Mouse (Mus musculus): Measurements from ENCODE around the gene Copg1. TPM values are rescaled to one million over a fixed set of nuclear protein-coding genes. Genes with fewer than 3 reads are reported as not detected.
"Not testable (repeated sequence)": the region's sequence is repeated elsewhere in the genome, so short reads cannot be mapped to it uniquely, and the experiment has no call there.

The Copg1 gene
- polyA plus RNA-seq, 1 experiment from 2014 or later, result 190 TPM

DNA sequence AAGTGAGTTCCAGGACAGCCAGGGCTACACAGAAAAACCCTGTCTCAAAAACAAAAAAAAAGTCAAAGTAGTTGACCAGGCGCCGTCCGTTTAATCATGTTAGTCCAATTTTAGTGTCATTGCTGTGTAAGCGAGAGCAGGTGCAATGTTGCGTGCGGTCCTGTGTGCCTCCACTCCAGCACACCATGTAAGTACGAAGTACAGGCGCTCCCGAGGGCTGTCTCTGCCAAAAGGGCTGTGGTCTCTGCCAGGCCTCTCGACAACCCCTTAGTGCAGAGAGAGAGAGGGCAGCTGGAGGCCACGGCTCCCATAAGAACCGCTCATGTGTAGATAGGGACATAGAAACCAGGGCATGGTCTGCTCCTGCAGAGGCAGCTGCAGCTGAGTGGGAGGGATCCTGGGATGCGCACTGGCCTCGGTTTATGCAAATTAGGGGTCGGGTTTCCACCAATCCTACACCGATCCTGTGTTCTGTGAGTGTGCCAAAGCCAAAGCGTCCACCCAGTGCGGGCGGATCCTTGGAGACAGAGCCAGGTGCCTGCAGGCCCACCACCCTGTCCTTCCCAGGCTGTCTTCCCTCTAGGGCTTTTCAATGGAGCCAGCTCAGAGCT is 49.7 kb downstream of the Copg1 start:
- 32% methylated on average over 19 of the region's 19 CpGs for WGBS
- Histone ChIP-seq H3K4me1 (ENCODE audit: insufficient read depth, low read length) (peaks cover 6% of the 10 kb centered on the region; the same call in 1 of the 2 replicates), H3K27me3 (ENCODE audit: insufficient read depth, low read length) (no peaks in the 10 kb centered on the region), H3K9ac (replicated peaks; ENCODE audit: low read length) (no peak overlapping the region), H3K36me3 (ENCODE audit: insufficient read depth, low read length) (peaks cover 40% of the 10 kb centered on the region), H3K27ac (ENCODE audit: low read length) (peak overlapping the region; percentile 76), H3K9me3 (ENCODE audit: low read length) (no peaks in the 10 kb centered on the region), H3K4me2 (replicated peaks; ENCODE audit: low read depth, low read length) (0 out of 2 replicates have a peak overlapping the region, but pooled peaks have one; percentile 23), H3K4me3 (ENCODE audit: low read length) (no peak overlapping the region)
- ATAC-seq (ENCODE audit: low FRiP score, low TSS enrichment), result peak; percentile 99

DNA sequence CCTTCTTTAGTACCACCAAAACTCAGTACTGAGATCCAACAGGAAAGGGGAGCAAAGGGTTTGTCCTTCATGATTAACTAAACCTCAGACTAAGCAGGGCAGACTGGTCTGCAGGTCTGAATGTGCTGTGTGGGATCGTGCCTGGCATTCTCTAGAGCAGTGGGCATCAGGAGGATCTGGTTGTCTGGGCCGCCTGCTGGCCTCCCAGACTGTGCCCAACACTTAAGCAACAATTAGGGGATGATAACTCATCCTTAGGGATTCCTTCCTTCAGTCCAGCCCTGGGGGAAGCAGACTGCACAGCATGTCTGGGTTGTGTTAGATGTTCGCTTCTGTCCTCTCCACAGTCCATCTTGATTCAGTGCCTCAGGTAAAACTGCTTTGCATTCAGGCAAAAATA is 51.3 kb downstream of the Copg1 start:
- H3K27ac ChIP-seq (ENCODE audit: low read length), result no peak overlapping the region
- no peak overlapping the region for H3K9ac ChIP-seq (replicated peaks; ENCODE audit: low read length)
- no peak overlapping the region for H3K4me3 ChIP-seq (ENCODE audit: low read length)
- ATAC-seq (ENCODE audit: low FRiP score, low TSS enrichment), result no peak
- H3K27me3 ChIP-seq (ENCODE audit: insufficient read depth, low read length), result no peaks in the 10 kb centered on the region
- no peaks in the 10 kb centered on the region for H3K9me3 ChIP-seq (ENCODE audit: low read length)
- H3K4me1 ChIP-seq (ENCODE audit: insufficient read depth, low read length), result peaks cover 6% of the 10 kb centered on the region; the same call in 1 of the 2 replicates
- 91% methylated on average over 3 of the region's 3 CpGs for WGBS
- H3K4me2 ChIP-seq (replicated peaks; ENCODE audit: low read depth, low read length), result no peak overlapping the region
- peaks cover 24% of the 10 kb centered on the region for H3K36me3 ChIP-seq (ENCODE audit: insufficient read depth, low read length)

DNA sequence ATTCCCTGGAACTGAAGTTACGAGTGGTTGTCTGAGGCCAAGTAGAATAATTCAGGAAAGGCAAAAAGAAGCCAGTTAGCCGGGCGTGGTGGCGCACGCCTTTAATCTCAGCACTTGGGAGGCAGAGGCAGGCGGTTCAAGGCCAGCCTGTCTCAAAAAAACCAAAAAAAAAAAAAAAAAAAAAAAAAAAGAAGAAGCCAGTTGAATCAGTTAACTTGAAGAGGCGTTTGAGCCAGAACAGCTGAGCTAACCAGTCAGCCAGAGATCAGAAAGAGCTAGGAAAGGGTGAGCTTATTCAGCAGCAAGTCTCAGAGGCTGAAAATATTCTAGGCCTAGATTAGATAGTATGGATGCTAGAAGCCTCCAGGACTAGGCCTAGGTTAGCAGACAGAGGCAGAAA is 54.6 kb downstream of the Copg1 start:
- H3K4me2 ChIP-seq (replicated peaks; ENCODE audit: low read depth, low read length), result no peak overlapping the region
- H3K4me1 ChIP-seq (ENCODE audit: insufficient read depth, low read length), result peaks cover 6% of the 10 kb centered on the region; the same call in 1 of the 2 replicates
- 85% methylated on average over 7 of the region's 7 CpGs for WGBS
- H3K9me3 ChIP-seq (ENCODE audit: low read length), result 0 out of 2 replicates have a peak, but pooled peaks cover 2% of the 10 kb centered on the region
- no peak for ATAC-seq (ENCODE audit: low FRiP score, low TSS enrichment)
- no peak overlapping the region for H3K9ac ChIP-seq (replicated peaks; ENCODE audit: low read length)
- H3K4me3 ChIP-seq (ENCODE audit: low read length), result no peak overlapping the region
- no peak overlapping the region for H3K27ac ChIP-seq (ENCODE audit: low read length)
- H3K27me3 ChIP-seq (ENCODE audit: insufficient read depth, low read length), result no peaks in the 10 kb centered on the region
- H3K36me3 ChIP-seq (ENCODE audit: insufficient read depth, low read length), result no peaks in the 10 kb centered on the region

- not testable (repeated sequence) for H3K4me2 ChIP-seq (replicated peaks; ENCODE audit: low read depth, low read length); H3K4me3 ChIP-seq (ENCODE audit: low read length); H3K9ac ChIP-seq (replicated peaks; ENCODE audit: low read length); H3K36me3 ChIP-seq (ENCODE audit: insufficient read depth, low read length); ATAC-seq (ENCODE audit: low FRiP score, low TSS enrichment); H3K27me3 ChIP-seq (ENCODE audit: insufficient read depth, low read length); H3K4me1 ChIP-seq (ENCODE audit: insufficient read depth, low read length); H3K27ac ChIP-seq (ENCODE audit: low read length)
- 72% methylated on average over 4 of the region's 4 CpGs for WGBS
- H3K9me3 ChIP-seq (ENCODE audit: low read length), result peaks cover 13% of the 10 kb centered on the region; the same call in 1 of the 2 replicates
These were observed 74.8 kb downstream of the Copg1 start for GRCm38 (mm10) chr6:87962457-87962856.

Other genes starting within 250 kb of the Copg1 start
- 18.1 and 18.7 TPM in 2 replicates for gene Aplf, start 215.6 kb upstream of the Copg1 start, polyA plus RNA-seq (2015; fragmentation: Nextera tagmentation; extraction: Ambion mirVana)
- 1.4 and 2.0 TPM in 2 replicates for gene Efcc1, start 156.9 kb upstream of the Copg1 start, polyA plus RNA-seq (2015; fragmentation: Nextera tagmentation; extraction: Ambion mirVana)
- 1.0 and 1.6 TPM in 2 replicates for gene Gp9, start 109.7 kb upstream of the Copg1 start, polyA plus RNA-seq (2015; fragmentation: Nextera tagmentation; extraction: Ambion mirVana)
- gene Rab43, start 75.7 kb upstream of the Copg1 start, polyA plus RNA-seq (2015; fragmentation: Nextera tagmentation; extraction: Ambion mirVana), result 10.9 and 14.7 TPM in 2 replicates
- 2.7 and 5.2 TPM in 2 replicates for gene Gm45140, start 52.0 kb upstream of the Copg1 start, polyA plus RNA-seq (2015; fragmentation: Nextera tagmentation; extraction: Ambion mirVana)
- 41.3 and 49.3 TPM in 2 replicates for gene Isy1, start 49.0 kb upstream of the Copg1 start, polyA plus RNA-seq (2015; fragmentation: Nextera tagmentation; extraction: Ambion mirVana)
- 1,037 and 1,064 TPM in 2 replicates for gene Cnbp, start 36.7 kb upstream of the Copg1 start, polyA plus RNA-seq (2015; fragmentation: Nextera tagmentation; extraction: Ambion mirVana)
- 62.5 and 67.1 TPM in 2 replicates for gene Hmces, start 26.1 kb downstream of the Copg1 start, polyA plus RNA-seq (2015; fragmentation: Nextera tagmentation; extraction: Ambion mirVana)
- 12.6 and 13.3 TPM in 2 replicates for gene H1fx, start 93.8 kb downstream of the Copg1 start, polyA plus RNA-seq (2015; fragmentation: Nextera tagmentation; extraction: Ambion mirVana)
- 259 and 261 TPM in 2 replicates for gene Rab7, start 157.5 kb downstream of the Copg1 start, polyA plus RNA-seq (2015; fragmentation: Nextera tagmentation; extraction: Ambion mirVana)
- gene Rpn1, start 196.7 kb downstream of the Copg1 start, polyA plus RNA-seq (2015; fragmentation: Nextera tagmentation; extraction: Ambion mirVana), result 457 and 473 TPM in 2 replicates